Mouse (Mus musculus): ENCODE data around the gene Tmem53.
A peak's percentile ranks its signal among the peaks of the same experiment; 100 is the strongest.
"Not testable (repeated sequence)": the region's sequence is repeated elsewhere in the genome, so short reads cannot be mapped to it uniquely, and the experiment has no call there.

GRCm38 (mm10) chr4:117259909-117260308, 8.2 kb downstream of the Tmem53 start:
- peak; percentile 44 for TF ChIP-seq CTCF (IDR thresholded peaks at IDR 0.05; ENCODE audit: low read depth)
- TF ChIP-seq EP300 (IDR thresholded peaks at IDR 0.05; ENCODE audit: low read depth), result not testable (repeated sequence)

Measured in liver, embryonic 14.5 days (tissue).